Mouse (Mus musculus): ENCODE data around the gene Arid3c. TPM values are rescaled to one million over a fixed set of nuclear protein-coding genes. Genes with fewer than 3 reads are reported as not detected.
"Not testable (repeated sequence)": the region's sequence is repeated elsewhere in the genome, so short reads cannot be mapped to it uniquely, and the experiment has no call there.

The Arid3c gene
- polyA plus RNA-seq, 1 experiment from 2014 or later: 1.4 TPM

DNA sequence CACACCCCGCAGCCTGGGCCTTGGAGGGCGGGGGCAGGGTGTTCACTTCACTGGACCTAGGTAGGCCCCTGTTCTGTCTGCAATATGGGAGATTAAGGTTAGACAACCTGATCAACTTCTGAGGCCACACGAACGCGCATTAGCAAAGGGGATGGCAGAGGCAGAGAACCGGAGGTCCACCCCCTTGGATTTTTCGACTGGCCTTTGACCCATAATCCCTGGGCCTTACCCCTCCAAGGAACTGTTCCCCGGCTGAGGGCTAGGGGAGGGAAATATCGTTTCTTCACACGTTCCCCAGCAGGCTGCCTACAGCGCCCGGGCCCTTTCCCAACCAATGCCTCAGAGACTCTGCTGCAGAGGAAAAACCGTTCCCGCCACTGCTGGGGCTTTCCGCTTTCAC lies 34.5 kb downstream of the Arid3c start:
- not testable (repeated sequence) for H3K36me3 ChIP-seq (replicated peaks); DNase-seq (ENCODE audit: extremely low spot score, low spot score); H3K27ac ChIP-seq; H3K4me3 ChIP-seq; H3K9me3 ChIP-seq
- Histone ChIP-seq H3K27me3 (ENCODE audit: poor library complexity, severe bottlenecking) (peaks cover 16% of the 10 kb centered on the region), H3K4me1 (peaks cover 19% of the 10 kb centered on the region)
- WGBS: 3% methylated on average over 13 of the region's 15 CpGs

DNA sequence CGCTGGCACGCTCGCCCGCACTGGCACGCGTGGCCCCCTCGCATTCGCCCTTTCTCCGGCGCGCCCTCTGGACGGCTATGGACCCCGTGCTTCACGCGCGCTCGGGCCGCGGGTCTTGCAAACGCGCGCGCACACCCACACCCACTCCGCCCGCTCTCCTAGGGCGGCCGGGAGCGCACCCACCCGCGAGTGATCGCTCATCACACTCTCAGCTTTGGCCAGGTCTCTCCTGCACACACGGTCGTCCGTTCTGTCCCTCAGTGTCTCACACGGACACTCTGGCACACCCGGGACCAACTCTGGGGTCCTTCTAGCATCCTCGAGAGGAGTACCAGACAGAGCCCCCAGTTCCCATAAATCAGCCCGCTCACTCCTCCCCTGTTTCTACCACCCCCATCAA lies 35.1 kb downstream of the Arid3c start:
- not testable (repeated sequence) for H3K36me3 ChIP-seq (replicated peaks); H3K9me3 ChIP-seq; DNase-seq (ENCODE audit: extremely low spot score, low spot score)
- Histone ChIP-seq H3K4me3 (peak overlapping the region; percentile 41; the same call in 1 of the 2 replicates), H3K27ac (peak overlapping the region; percentile 77; the same call in 1 of the 2 replicates), H3K4me1 (peaks cover 19% of the 10 kb centered on the region), H3K27me3 (ENCODE audit: poor library complexity, severe bottlenecking) (peaks cover 16% of the 10 kb centered on the region)
- WGBS: 2% methylated on average over 17 of the region's 38 CpGs

DNA sequence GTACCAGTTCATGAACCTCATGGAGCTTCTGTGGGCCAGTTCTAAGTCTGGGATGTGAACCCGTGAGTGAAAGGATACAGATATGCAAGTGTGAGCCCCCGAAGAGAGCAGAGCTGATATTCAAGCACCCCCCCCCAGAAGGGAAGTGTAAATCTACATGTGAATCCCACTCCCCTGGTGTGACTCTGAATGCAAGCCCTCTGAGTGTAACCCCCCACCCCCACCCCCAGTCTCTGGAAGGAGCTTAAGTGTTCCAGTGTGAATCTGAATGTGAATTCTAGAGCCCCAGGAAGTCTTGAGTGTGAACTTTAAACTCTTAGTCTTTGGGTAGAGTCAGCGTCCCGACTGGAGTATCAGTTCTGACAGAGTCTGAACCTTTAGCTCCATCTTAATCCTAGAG lies 37.4 kb downstream of the Arid3c start:
- H3K27me3 ChIP-seq (ENCODE audit: poor library complexity, severe bottlenecking): peaks cover 16% of the 10 kb centered on the region
- H3K9me3 ChIP-seq; DNase-seq (ENCODE audit: extremely low spot score, low spot score); H3K36me3 ChIP-seq (replicated peaks); H3K27ac ChIP-seq: not testable (repeated sequence)
- H3K4me3 ChIP-seq: peak overlapping the region; percentile 42
- peaks cover 29% of the 10 kb centered on the region for H3K4me1 ChIP-seq
- WGBS: 13% methylated on average over 4 of the region's 4 CpGs

DNA sequence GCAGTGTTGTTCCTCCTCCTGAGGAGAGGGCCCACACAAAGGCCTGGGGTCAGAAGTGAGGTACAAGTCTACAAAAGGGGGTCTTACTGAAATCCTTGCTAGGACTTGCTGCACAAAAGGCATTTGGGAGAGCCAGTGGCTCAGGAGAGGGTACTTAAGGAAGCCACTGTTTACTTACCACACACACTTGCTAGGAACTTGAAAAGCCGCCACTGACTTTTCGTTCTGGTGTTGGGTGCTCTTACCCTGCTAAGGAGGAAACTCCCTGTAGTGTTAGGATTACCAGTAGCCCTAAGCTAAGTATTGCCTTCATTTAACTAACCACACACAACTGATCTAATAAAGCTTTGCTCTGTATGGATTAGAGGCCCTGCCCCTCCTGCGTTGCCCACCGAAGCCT lies 40.9 kb downstream of the Arid3c start:
- not testable (repeated sequence) for H3K36me3 ChIP-seq (replicated peaks); H3K27me3 ChIP-seq (ENCODE audit: poor library complexity, severe bottlenecking); H3K9me3 ChIP-seq; DNase-seq (ENCODE audit: extremely low spot score, low spot score); H3K4me3 ChIP-seq; H3K27ac ChIP-seq
- peaks cover 51% of the 10 kb centered on the region for H3K4me1 ChIP-seq
- WGBS: no CpG with 5 or more reads among the region's 4 CpGs

DNA sequence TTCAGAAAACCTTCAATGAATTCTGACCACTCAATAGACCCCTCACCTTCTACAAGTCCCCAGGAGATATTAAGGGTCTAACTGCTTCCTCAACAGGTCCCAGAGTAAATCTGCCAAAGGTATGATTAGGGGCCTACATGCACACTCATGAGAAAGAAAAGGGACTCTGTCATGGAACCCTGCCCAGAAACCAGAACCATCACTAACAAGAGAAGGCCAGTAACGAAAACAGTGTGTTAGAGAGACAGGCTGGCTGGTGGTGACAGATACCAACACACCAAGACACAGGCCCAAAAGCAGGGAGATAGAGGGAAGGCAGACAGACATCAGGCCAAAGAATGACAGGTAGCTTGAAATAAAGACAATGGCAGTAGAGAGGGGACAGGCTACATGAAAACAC lies 42.4 kb downstream of the Arid3c start:
- WGBS: 68% methylated on average over 1 of the region's 1 CpGs
- H3K4me3 ChIP-seq; H3K9me3 ChIP-seq; H3K27ac ChIP-seq; H3K36me3 ChIP-seq (replicated peaks); H3K27me3 ChIP-seq (ENCODE audit: poor library complexity, severe bottlenecking); DNase-seq (ENCODE audit: extremely low spot score, low spot score): not testable (repeated sequence)
- peaks cover 59% of the 10 kb centered on the region for H3K4me1 ChIP-seq

DNA sequence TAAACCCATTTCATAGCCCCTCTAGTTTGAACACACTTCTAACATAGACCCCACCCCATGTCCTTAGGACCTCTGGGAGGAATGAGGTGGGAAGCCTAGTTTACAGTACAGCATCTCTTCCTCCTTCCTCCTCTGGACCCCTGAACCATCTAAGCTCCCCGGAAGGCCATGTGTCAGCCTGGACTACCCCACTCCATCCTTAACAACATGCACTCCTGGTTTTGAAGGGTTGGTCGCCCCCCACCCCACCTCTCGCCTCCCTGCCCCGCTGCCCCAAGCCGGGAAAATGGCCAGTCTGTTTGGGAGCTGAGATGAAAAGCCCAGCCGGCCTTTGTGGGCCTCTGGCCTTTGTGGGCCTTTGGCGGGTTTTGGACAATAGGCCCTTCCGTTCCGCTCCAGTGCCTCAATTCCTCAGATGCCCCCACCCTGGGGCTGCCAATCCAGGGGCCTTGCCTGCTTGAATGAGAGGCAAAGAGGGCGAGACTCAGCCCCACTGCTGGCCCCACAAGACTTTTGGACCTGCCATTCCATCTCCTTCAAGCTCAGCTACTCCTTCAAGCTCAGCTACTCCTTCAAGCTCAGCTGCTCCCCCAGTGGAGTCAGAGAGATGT lies 45.0 kb downstream of the Arid3c start:
- WGBS: 10% methylated on average over 10 of the region's 10 CpGs
- not testable (repeated sequence) for H3K27me3 ChIP-seq (ENCODE audit: poor library complexity, severe bottlenecking); H3K9me3 ChIP-seq; H3K4me3 ChIP-seq
- H3K27ac ChIP-seq: peak overlapping the region; percentile 79
- H3K36me3 ChIP-seq (replicated peaks): peaks cover 12% of the 10 kb centered on the region
- DNase-seq (ENCODE audit: extremely low spot score, low spot score): peak; percentile 76
- peaks cover 72% of the 10 kb centered on the region for H3K4me1 ChIP-seq

DNA sequence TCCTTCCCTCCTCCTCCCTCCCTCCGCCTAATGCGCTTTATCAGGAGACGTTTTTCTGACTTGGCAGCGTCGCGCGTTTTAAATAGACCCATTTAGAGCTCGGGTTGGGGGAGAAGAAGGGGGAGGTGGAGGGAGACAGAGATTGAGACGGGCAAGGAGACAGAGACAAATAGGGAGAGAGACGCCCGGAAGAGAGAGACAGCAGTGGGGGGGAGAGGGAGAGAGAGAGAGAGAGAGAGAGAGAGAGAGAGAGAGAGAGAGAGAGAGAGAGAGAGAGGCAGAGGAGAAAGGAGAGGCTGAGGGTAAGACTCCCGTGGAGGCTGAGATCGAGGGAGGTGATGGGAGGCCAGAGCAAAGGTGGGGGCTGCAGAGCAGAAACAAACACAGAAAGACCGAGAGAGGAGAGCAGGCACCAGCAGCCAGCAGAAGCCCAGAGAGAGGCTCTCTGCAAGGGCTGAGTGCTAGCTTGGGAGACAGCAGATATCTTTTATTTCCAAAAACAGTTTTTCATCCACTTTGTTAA lies 46.0 kb downstream of the Arid3c start:
- Histone ChIP-seq H3K4me3 (peak overlapping the region; percentile 27; the same call in 1 of the 2 replicates), H3K36me3 (replicated peaks) (peaks cover 20% of the 10 kb centered on the region), H3K27ac (peak overlapping the region; percentile 85), H3K4me1 (peaks cover 80% of the 10 kb centered on the region)
- not testable (repeated sequence) for H3K9me3 ChIP-seq; DNase-seq (ENCODE audit: extremely low spot score, low spot score); H3K27me3 ChIP-seq (ENCODE audit: poor library complexity, severe bottlenecking)
- under 1% methylated on average over 10 of the region's 14 CpGs for WGBS

DNA sequence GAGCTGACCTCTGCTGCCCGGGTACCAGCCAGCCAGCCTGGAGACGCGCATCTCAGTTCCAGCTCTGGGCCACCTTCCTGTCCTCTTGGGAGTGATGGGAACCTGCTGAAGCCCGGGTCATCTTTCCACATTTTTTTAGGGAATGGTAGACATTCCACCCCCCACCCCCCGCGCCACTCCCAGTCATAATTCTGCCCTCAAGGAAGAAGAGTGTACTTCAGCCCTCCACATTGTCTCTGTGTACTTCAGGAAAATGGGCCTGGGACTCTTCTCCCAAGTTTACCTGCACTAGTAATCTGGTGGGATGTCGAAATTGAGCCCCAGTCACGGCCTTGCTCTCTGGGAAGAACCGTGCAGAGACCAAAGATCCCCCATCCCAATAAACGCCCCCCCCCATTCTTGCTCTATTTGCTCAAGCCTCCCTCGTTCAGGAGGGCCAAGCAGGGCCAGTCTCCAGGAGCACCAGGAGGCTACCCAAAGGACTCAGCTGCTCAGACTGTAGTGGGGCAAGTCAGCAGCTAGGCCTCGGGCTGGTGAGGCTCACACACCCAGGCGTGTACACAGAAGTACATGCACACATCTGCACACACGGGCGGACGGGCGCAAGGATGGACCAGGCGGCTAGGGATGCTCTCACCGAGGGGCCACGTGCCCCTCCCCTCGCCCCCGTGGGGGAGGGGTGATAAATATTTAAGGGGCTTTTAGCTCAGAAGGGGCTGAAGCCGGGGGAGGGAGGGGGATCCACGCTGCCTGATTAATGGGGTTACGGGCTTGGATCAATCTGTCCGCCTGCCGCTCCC lies 46.6 kb downstream of the Arid3c start:
- not testable (repeated sequence) for H3K9me3 ChIP-seq; DNase-seq (ENCODE audit: extremely low spot score, low spot score)
- Histone ChIP-seq H3K27ac (peak overlapping the region; percentile 85), H3K4me3 (peak overlapping the region; percentile 32; the same call in 1 of the 2 replicates), H3K27me3 (ENCODE audit: poor library complexity, severe bottlenecking) (peaks cover 13% of the 10 kb centered on the region), H3K36me3 (replicated peaks) (peaks cover 26% of the 10 kb centered on the region), H3K4me1 (peaks cover 82% of the 10 kb centered on the region)
- under 1% methylated on average over 26 of the region's 27 CpGs for WGBS

DNA sequence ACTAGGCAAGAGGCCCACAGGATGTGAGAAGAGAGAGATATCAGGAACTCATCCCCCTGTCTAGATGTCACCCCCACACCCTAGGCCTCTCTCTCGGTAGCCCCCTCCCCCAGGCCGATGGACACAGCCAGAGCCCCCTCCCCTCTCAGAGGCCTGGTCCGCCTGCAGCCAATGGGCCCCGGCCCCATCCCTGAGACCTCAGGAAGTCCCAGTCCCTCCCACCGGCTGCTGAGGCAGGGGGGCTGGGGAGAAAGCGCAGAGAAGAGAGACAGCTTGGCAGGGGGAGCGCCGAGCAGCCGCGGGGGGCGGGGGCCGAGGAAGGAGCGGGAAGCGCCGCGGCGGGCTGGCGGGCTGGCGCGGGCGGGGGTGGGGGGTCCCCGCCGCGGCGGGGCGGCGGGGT lies 47.6 kb downstream of the Arid3c start:
- Histone ChIP-seq H3K27me3 (ENCODE audit: poor library complexity, severe bottlenecking) (peaks cover 14% of the 10 kb centered on the region), H3K27ac (peak overlapping the region; percentile 78; the same call in 1 of the 2 replicates), H3K36me3 (replicated peaks) (peaks cover 37% of the 10 kb centered on the region), H3K4me1 (peaks cover 83% of the 10 kb centered on the region), H3K4me3 (peak overlapping the region; percentile 42)
- DNase-seq (ENCODE audit: extremely low spot score, low spot score); H3K9me3 ChIP-seq: not testable (repeated sequence)
- WGBS: 0% methylated on average over 7 of the region's 27 CpGs

DNA sequence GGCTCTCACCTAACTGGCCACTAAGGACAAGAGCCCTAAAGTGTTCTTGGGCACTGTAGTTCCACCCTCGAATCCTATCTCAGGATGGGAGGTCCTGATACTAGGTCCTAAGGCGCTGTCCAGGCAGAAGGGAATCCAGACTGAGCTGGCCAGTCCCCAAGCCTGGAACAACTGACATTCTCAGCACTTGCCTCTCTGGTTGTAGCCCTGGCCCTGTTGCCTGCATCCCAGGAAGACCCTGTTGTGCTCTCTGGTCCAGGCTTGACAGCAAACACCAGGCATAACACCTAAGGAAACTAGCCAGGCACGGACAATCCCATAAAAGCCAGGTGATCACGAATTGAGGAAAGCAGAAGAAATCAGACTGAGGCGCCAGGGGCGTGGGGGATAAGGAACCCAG lies 48.2 kb downstream of the Arid3c start:
- Histone ChIP-seq H3K36me3 (replicated peaks) (peaks cover 39% of the 10 kb centered on the region), H3K4me1 (peaks cover 87% of the 10 kb centered on the region), H3K4me3 (peak overlapping the region; percentile 42; the same call in 1 of the 2 replicates), H3K27ac (peak overlapping the region; percentile 70), H3K9me3 (no peaks in the 10 kb centered on the region), H3K27me3 (ENCODE audit: poor library complexity, severe bottlenecking) (peaks cover 16% of the 10 kb centered on the region)
- no peak for DNase-seq (ENCODE audit: extremely low spot score, low spot score)
- WGBS: 17% methylated on average over 6 of the region's 6 CpGs

DNA sequence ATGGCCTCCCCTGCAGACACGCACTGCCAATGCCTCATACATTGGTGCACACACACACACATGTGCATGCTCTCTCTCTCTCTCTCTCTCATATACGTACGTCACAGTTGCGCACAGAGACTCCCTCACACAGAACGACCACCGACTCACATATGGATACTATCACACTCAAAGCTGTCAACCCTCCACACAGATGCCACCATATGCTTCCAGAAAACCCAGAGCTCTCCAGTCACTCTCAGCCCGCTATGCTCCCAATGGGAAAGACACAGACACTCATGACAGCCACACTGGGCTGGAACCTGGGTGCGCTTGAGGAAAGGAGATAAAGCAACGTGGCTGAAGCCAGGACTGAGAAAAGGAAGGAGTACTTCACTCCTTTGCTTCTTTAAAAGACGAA lies 49.0 kb downstream of the Arid3c start:
- WGBS: 86% methylated on average over 10 of the region's 10 CpGs
- Histone ChIP-seq H3K4me1 (peaks cover 87% of the 10 kb centered on the region), H3K27ac (peak overlapping the region; percentile 70; the same call in 1 of the 2 replicates)

DNA sequence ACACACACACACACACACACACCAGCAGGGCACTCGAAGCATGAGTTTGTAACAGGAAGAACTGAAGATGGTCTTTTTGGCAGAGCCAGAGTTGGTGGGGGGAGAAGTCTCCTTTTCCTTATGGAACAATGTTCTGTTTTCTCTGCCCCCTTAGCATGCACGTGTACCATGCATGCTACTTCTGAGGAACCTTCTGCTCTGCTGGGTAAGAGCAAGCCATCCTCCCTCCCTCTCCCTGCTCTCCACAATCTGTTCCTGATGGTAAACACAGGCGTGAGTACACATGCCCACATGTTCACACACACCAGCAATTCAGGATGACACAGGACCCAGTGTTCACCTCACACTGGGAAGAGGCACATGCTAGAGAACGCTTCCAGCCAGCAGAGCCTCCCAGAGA lies 49.8 kb downstream of the Arid3c start:
- Histone ChIP-seq H3K4me1 (peaks cover 87% of the 10 kb centered on the region), H3K36me3 (replicated peaks) (peaks cover 54% of the 10 kb centered on the region), H3K27ac (peak overlapping the region; percentile 12; the same call in 1 of the 2 replicates)

More for the DNA sequence above, 49.0 kb downstream of the Arid3c start:
- peaks cover 24% of the 10 kb centered on the region for H3K27me3 ChIP-seq (ENCODE audit: poor library complexity, severe bottlenecking)
- DNase-seq (ENCODE audit: extremely low spot score, low spot score): no peak
- H3K36me3 ChIP-seq (replicated peaks): peaks cover 47% of the 10 kb centered on the region
- no peaks in the 10 kb centered on the region for H3K9me3 ChIP-seq
- no peak overlapping the region for H3K4me3 ChIP-seq

DNA sequence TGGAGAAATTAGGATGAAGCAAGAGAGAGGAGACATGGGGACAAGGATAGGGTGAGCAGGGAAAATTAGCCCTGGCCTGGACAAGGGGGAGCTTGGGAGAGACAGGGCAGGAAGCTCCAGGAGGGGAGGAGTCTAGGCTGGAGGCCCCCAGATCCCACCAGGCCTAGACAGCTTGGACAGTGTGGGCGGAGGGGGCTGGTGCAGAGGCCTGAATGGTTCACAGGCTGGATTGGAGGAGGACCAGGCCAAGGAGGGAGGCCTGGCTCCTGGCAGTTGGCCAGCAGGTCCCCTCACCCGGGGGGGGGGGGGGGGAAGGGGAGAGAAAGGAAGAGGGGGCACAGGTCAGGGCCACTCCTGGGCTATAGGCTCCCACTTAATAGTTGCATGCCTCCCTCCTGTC lies 51.7 kb downstream of the Arid3c start:
- peaks cover 44% of the 10 kb centered on the region for H3K27me3 ChIP-seq (ENCODE audit: poor library complexity, severe bottlenecking)
- H3K27ac ChIP-seq: peak overlapping the region; percentile 76
- no peak overlapping the region for H3K4me3 ChIP-seq
- H3K4me1 ChIP-seq: peaks cover 92% of the 10 kb centered on the region
- WGBS: 90% methylated on average over 1 of the region's 2 CpGs
- no peak for DNase-seq (ENCODE audit: extremely low spot score, low spot score)
- peaks cover 70% of the 10 kb centered on the region for H3K36me3 ChIP-seq (replicated peaks)
- H3K9me3 ChIP-seq: no peaks in the 10 kb centered on the region

More for the DNA sequence above, 49.8 kb downstream of the Arid3c start:
- Histone ChIP-seq H3K27me3 (ENCODE audit: poor library complexity, severe bottlenecking) (peaks cover 32% of the 10 kb centered on the region), H3K9me3 (no peaks in the 10 kb centered on the region), H3K4me3 (no peak overlapping the region)
- no peak for DNase-seq (ENCODE audit: extremely low spot score, low spot score)
- 81% methylated on average over 4 of the region's 4 CpGs for WGBS

All from forebrain, embryonic 10.5 days (tissue).